Mouse (Mus musculus): ENCODE measurements around the gene Ccdc83. TPM values are rescaled to one million over a fixed set of nuclear protein-coding genes. Genes with fewer than 3 reads are reported as not detected.
A peak's percentile ranks its signal among the peaks of the same experiment; 100 is the strongest.
"Not testable (repeated sequence)": the region's sequence is repeated elsewhere in the genome, so short reads cannot be mapped to it uniquely, and the experiment has no call there.

The Ccdc83 gene
- polyA plus RNA-seq, 1 experiment from 2014 or later: 0.57 TPM

GRCm38 (mm10) chr7:90243643-90244042 is 21.9 kb downstream of the Ccdc83 start:
- Histone ChIP-seq H3K36me3 (ENCODE audit: insufficient read depth, low read length) (no peaks in the 10 kb centered on the region), H3K27ac (ENCODE audit: low read length) (no peak overlapping the region), H3K9ac (replicated peaks; ENCODE audit: low read depth) (no peak overlapping the region), H3K4me2 (replicated peaks; ENCODE audit: low read depth, low read length) (no peak overlapping the region), H3K4me1 (ENCODE audit: insufficient read depth, low read depth, low read length) (no peaks in the 10 kb centered on the region), H3K9me3 (ENCODE audit: low read length) (no peaks in the 10 kb centered on the region), H3K27me3 (replicated peaks; ENCODE audit: insufficient read depth, low read length) (no peaks in the 10 kb centered on the region), H3K4me3 (ENCODE audit: low read depth, low read length) (no peak overlapping the region)
- ATAC-seq: no peak
- 58% methylated on average over 5 of the region's 5 CpGs for WGBS
- TF ChIP-seq CTCF (IDR thresholded peaks at IDR 0.05): no peak
- TF ChIP-seq EP300 (IDR thresholded peaks at IDR 0.05): no peak
- no peak for DNase-seq (ENCODE audit: low spot score)

- no peak for TF ChIP-seq EP300 (IDR thresholded peaks at IDR 0.05)
- no peak for TF ChIP-seq CTCF (IDR thresholded peaks at IDR 0.05)
- no peaks in the 10 kb centered on the region for H3K9me3 ChIP-seq (ENCODE audit: low read length)
- 63% methylated on average over 6 of the region's 6 CpGs for WGBS
- ATAC-seq (no peak), DNase-seq (ENCODE audit: low spot score) (no peak)
- no peaks in the 10 kb centered on the region for H3K36me3 ChIP-seq (ENCODE audit: insufficient read depth, low read length)
- no peak overlapping the region for H3K9ac ChIP-seq (replicated peaks; ENCODE audit: low read depth)
- H3K4me3 ChIP-seq (ENCODE audit: low read depth, low read length): no peak overlapping the region
- no peaks in the 10 kb centered on the region for H3K4me1 ChIP-seq (ENCODE audit: insufficient read depth, low read depth, low read length)
- no peak overlapping the region for H3K27ac ChIP-seq (ENCODE audit: low read length)
- no peaks in the 10 kb centered on the region for H3K27me3 ChIP-seq (replicated peaks; ENCODE audit: insufficient read depth, low read length)
- no peak overlapping the region for H3K4me2 ChIP-seq (replicated peaks; ENCODE audit: low read depth, low read length)
These were observed 22.4 kb downstream of the Ccdc83 start for GRCm38 (mm10) chr7:90243151-90243550.

DNA sequence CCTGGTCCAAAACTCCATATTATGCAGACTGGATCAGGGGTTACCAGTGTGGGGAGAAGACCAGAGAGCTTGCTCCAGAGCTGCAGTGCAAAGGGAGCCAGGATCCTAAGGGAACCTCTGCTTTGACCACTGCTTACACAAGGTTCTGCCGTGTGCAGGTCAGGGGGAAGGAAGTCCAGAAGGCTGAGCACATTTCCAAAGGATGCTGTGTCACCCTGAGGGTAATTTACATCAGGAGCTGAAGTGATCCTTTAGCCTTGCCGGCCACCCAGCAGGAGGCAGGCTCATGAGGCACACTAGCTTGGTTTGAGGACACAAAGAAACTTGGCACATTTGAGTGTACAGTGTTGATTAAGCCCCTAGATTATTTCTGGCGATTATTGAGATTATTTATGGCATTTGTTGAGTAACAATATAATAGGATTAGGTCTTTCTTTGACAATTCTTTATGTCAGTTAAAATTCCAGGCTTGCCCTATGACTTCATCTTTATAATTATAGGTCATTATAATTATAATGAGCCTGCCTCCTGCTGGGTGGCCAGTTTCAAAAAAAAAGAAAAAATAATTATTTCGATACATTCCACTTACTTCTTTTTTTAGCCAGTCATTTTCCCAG is 29.2 kb downstream of the Ccdc83 start:
- DNase-seq (ENCODE audit: low spot score): no peak
- WGBS: 47% methylated on average over 4 of the region's 4 CpGs
- Histone ChIP-seq H3K9me3 (ENCODE audit: low read length) (no peaks in the 10 kb centered on the region), H3K4me2 (replicated peaks; ENCODE audit: low read depth, low read length) (no peak overlapping the region), H3K36me3 (ENCODE audit: insufficient read depth, low read length) (no peaks in the 10 kb centered on the region), H3K27me3 (replicated peaks; ENCODE audit: insufficient read depth, low read length) (no peaks in the 10 kb centered on the region), H3K9ac (replicated peaks; ENCODE audit: low read depth) (no peak overlapping the region), H3K4me1 (ENCODE audit: insufficient read depth, low read depth, low read length) (no peaks in the 10 kb centered on the region), H3K27ac (ENCODE audit: low read length) (no peak overlapping the region), H3K4me3 (ENCODE audit: low read depth, low read length) (no peak overlapping the region)
- ATAC-seq: no peak
- TF ChIP-seq EP300 (IDR thresholded peaks at IDR 0.05) (no peak), CTCF (IDR thresholded peaks at IDR 0.05) (no peak)

- H3K27me3 ChIP-seq (replicated peaks; ENCODE audit: insufficient read depth, low read length): no peaks in the 10 kb centered on the region
- DNase-seq (ENCODE audit: low spot score) (no peak), ATAC-seq (no peak)
- no peak overlapping the region for H3K27ac ChIP-seq (ENCODE audit: low read length)
- H3K4me2 ChIP-seq (replicated peaks; ENCODE audit: low read depth, low read length): no peak overlapping the region
- H3K9ac ChIP-seq (replicated peaks; ENCODE audit: low read depth): no peak overlapping the region
- 51% methylated on average over 4 of the region's 4 CpGs for WGBS
- no peak overlapping the region for H3K4me3 ChIP-seq (ENCODE audit: low read depth, low read length)
- no peaks in the 10 kb centered on the region for H3K36me3 ChIP-seq (ENCODE audit: insufficient read depth, low read length)
- H3K9me3 ChIP-seq (ENCODE audit: low read length): no peaks in the 10 kb centered on the region
- TF ChIP-seq CTCF (IDR thresholded peaks at IDR 0.05) (no peak), EP300 (IDR thresholded peaks at IDR 0.05) (no peak)
- H3K4me1 ChIP-seq (ENCODE audit: insufficient read depth, low read depth, low read length): no peaks in the 10 kb centered on the region
These were observed 31.7 kb downstream of the Ccdc83 start for GRCm38 (mm10) chr7:90233921-90234320.

GRCm38 (mm10) chr7:90231431-90231830 is 34.1 kb downstream of the Ccdc83 start:
- Histone ChIP-seq H3K9me3 (ENCODE audit: low read length) (no peaks in the 10 kb centered on the region), H3K4me1 (ENCODE audit: insufficient read depth, low read depth, low read length) (no peaks in the 10 kb centered on the region), H3K36me3 (ENCODE audit: insufficient read depth, low read length) (no peaks in the 10 kb centered on the region), H3K27ac (ENCODE audit: low read length) (no peak overlapping the region; the same call in 1 of the 2 replicates), H3K9ac (replicated peaks; ENCODE audit: low read depth) (no peak overlapping the region), H3K4me2 (replicated peaks; ENCODE audit: low read depth, low read length) (peak overlapping the region; percentile 19; the same call in 1 of the 2 replicates), H3K4me3 (ENCODE audit: low read depth, low read length) (no peak overlapping the region), H3K27me3 (replicated peaks; ENCODE audit: insufficient read depth, low read length) (no peaks in the 10 kb centered on the region)
- 46% methylated on average over 9 of the region's 9 CpGs for WGBS
- DNase-seq (ENCODE audit: low spot score) (peak; percentile 76), ATAC-seq (peak; percentile 88)
- TF ChIP-seq EP300 (IDR thresholded peaks at IDR 0.05): peak; percentile 42; the same call in 1 of the 2 replicates
- no peak for TF ChIP-seq CTCF (IDR thresholded peaks at IDR 0.05)

DNA sequence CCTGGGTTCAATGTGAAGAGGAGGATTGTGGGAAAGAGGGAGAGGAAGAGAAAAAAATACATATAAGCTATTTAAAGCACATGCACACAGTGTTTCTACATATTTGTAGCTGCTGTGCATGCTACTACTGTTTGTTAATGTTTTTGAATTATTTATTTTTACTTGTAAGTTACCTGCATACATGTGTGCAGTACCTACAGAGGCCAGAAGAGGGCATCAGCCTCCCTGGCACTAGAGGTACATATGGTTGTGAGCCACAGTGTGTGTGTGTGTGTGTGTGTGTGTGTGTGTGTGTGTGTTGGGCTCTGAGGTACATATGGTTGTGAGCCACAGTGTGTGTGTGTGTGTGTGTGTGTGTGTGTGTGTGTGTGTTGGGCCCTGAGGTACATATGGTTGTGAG is 36.7 kb downstream of the Ccdc83 start:
- H3K4me3 ChIP-seq (ENCODE audit: low read depth, low read length); DNase-seq (ENCODE audit: low spot score); H3K36me3 ChIP-seq (ENCODE audit: insufficient read depth, low read length); H3K27ac ChIP-seq (ENCODE audit: low read length); H3K4me2 ChIP-seq (replicated peaks; ENCODE audit: low read depth, low read length); H3K9me3 ChIP-seq (ENCODE audit: low read length); H3K9ac ChIP-seq (replicated peaks; ENCODE audit: low read depth); ATAC-seq; H3K4me1 ChIP-seq (ENCODE audit: insufficient read depth, low read depth, low read length); H3K27me3 ChIP-seq (replicated peaks; ENCODE audit: insufficient read depth, low read length): not testable (repeated sequence)
- TF ChIP-seq CTCF (IDR thresholded peaks at IDR 0.05): peak; percentile 74

DNA sequence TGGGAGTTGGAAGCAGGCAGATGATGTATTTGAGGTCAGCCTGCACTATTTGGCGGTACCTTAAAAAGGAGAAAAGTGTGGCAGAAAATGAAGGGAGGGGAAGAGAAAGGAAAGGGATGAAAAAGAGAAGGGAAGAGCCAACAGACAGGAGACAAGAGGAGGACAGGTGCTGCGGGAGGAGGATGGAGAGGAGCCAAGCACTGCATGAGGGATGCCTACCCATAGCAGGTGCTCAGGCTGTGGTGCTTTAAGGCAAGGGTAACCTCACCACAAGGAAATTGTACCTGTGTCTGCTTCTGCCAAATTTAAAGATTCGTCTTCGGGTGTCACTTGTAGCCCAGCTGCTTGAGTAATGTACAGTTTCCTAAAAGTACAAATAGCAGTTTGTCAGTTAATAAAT is 37.5 kb downstream of the Ccdc83 start:
- TF ChIP-seq EP300 (IDR thresholded peaks at IDR 0.05): no peak
- TF ChIP-seq CTCF (IDR thresholded peaks at IDR 0.05): no peak
- Histone ChIP-seq H3K4me3 (ENCODE audit: low read depth, low read length) (no peak overlapping the region), H3K27ac (ENCODE audit: low read length) (no peak overlapping the region), H3K9me3 (ENCODE audit: low read length) (no peaks in the 10 kb centered on the region), H3K36me3 (ENCODE audit: insufficient read depth, low read length) (no peaks in the 10 kb centered on the region), H3K27me3 (replicated peaks; ENCODE audit: insufficient read depth, low read length) (no peaks in the 10 kb centered on the region), H3K9ac (replicated peaks; ENCODE audit: low read depth) (no peak overlapping the region), H3K4me1 (ENCODE audit: insufficient read depth, low read depth, low read length) (no peaks in the 10 kb centered on the region), H3K4me2 (replicated peaks; ENCODE audit: low read depth, low read length) (no peak overlapping the region)
- DNase-seq (ENCODE audit: low spot score) (no peak), ATAC-seq (no peak)
- WGBS: 60% methylated on average over 4 of the region's 4 CpGs
